Mouse (Mus musculus): ENCODE data around the gene Dock10. TPM values are rescaled to one million over a fixed set of nuclear protein-coding genes. Genes with fewer than 3 reads are reported as not detected.

The Dock10 gene
- polyA plus RNA-seq, 1 experiment from 2014 or later: 2.2 TPM

DNA sequence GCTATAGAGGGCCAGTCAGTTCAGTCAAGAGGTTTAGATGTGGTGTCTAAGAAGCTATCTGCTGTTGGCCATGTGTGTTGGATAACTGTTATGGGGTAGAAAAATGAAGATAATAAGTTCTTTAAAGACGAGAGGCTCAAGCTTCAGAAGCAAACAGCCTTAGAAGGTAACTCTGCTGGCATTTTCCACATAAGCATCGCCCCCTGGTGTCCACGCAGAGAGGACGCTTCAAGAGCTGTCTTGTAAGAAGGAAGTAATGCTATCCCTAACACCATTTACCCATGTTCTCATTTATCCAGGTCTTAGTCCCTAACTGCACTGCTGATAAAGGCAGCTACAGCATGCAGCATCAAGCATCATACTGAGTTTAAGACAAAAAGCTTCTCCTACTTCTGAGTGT is 35.7 kb downstream of the Dock10 start:
- Histone ChIP-seq H3K27me3 (no peaks in the 10 kb centered on the region), H3K9me3 (replicated peaks) (no peaks in the 10 kb centered on the region), H3K9ac (no peak overlapping the region), H3K4me2 (no peak overlapping the region), H3K4me1 (replicated peaks) (no peaks in the 10 kb centered on the region), H3K4me3 (replicated peaks) (no peak overlapping the region), H3K36me3 (no peaks in the 10 kb centered on the region), H3K27ac (no peak overlapping the region)
- ATAC-seq (ENCODE audit: low read depth): no peak
- 16% methylated on average over 4 of the region's 4 CpGs for WGBS (ENCODE audit: insufficient replicate concordance)
- no peak for DNase-seq

DNA sequence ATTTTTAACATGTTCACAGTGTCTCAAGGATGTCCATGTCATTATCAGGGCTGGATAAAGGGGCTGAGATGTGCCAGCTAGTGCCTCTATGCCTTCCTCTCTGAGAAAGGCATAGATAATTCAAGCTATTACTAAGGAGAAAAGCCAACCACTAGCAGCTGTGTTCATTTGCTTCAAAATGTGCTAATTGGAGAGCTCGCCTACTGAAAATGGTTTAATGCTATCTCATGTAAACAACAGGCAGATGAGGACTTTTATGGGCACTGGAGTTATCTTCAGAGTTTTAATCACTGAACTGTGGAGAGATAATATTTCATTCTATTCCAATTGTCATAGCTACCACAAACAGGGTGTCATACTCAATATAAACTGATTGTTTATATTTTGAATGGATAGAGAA is 36.3 kb downstream of the Dock10 start:
- Histone ChIP-seq H3K27ac (no peak overlapping the region), H3K4me2 (no peak overlapping the region), H3K4me1 (replicated peaks) (no peaks in the 10 kb centered on the region), H3K36me3 (no peaks in the 10 kb centered on the region), H3K9ac (no peak overlapping the region), H3K9me3 (replicated peaks) (no peaks in the 10 kb centered on the region), H3K27me3 (no peaks in the 10 kb centered on the region), H3K4me3 (replicated peaks) (no peak overlapping the region)
- 34% methylated on average over 1 of the region's 1 CpGs for WGBS (ENCODE audit: insufficient replicate concordance)
- no peak for DNase-seq
- no peak for ATAC-seq (ENCODE audit: low read depth)

DNA sequence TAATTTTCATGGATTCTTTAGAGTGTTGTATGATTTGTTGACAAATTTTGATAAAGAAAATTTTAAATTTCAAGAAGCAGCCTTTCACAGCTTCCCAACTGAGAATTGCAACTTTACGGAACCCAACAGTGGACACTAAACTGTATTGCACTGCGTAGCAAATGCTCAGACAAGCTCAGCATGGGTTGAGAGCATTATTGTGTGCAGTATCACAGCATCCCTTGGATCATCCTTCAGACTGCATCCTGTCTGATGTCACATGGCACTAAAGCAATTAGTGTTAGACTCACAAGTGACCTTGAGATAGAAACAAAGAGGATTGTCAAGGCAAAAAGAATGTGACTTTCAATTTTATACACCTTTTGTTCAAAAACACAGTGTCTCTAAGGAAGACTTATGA is 37.1 kb downstream of the Dock10 start:
- Histone ChIP-seq H3K4me1 (replicated peaks) (no peaks in the 10 kb centered on the region), H3K9ac (no peak overlapping the region), H3K27ac (no peak overlapping the region), H3K4me2 (no peak overlapping the region), H3K27me3 (no peaks in the 10 kb centered on the region), H3K9me3 (replicated peaks) (no peaks in the 10 kb centered on the region), H3K36me3 (no peaks in the 10 kb centered on the region), H3K4me3 (replicated peaks) (no peak overlapping the region)
- WGBS (ENCODE audit: insufficient replicate concordance): 78% methylated on average over 2 of the region's 2 CpGs
- DNase-seq (no peak), ATAC-seq (ENCODE audit: low read depth) (no peak)

DNA sequence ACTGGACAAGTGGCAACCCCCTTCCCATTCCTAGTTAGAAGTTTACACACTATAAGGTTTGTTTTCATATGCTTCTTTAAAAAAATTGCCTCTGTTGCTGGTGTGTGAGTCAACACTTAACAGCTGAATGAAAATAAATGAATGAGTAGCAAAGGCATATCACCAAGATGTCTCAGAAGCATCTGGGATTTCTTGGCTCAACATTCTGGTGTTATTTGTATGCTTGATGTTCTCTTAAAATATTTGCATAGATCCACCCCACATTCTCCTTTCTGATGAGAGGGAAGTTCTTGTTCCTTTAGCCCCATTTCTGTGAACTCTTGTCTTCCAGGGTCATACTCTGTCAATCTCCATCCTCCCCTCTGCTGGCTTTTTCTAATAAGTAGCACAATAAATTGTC is 38.2 kb downstream of the Dock10 start:
- Histone ChIP-seq H3K9ac (no peak overlapping the region), H3K4me1 (replicated peaks) (no peaks in the 10 kb centered on the region), H3K36me3 (no peaks in the 10 kb centered on the region), H3K4me2 (no peak overlapping the region), H3K27me3 (no peaks in the 10 kb centered on the region), H3K4me3 (replicated peaks) (no peak overlapping the region), H3K9me3 (replicated peaks) (no peaks in the 10 kb centered on the region), H3K27ac (no peak overlapping the region)
- DNase-seq (no peak), ATAC-seq (ENCODE audit: low read depth) (no peak)

GRCm38 (mm10) chr1:80719436-80719835 is 38.9 kb downstream of the Dock10 start:
- WGBS (ENCODE audit: insufficient replicate concordance): 56% methylated on average over 6 of the region's 6 CpGs
- H3K27ac ChIP-seq: no peak overlapping the region
- H3K9ac ChIP-seq: no peak overlapping the region
- DNase-seq (no peak), ATAC-seq (ENCODE audit: low read depth) (no peak)
- H3K4me1 ChIP-seq (replicated peaks): no peaks in the 10 kb centered on the region
- H3K4me3 ChIP-seq (replicated peaks): no peak overlapping the region
- H3K4me2 ChIP-seq: no peak overlapping the region
- no peaks in the 10 kb centered on the region for H3K9me3 ChIP-seq (replicated peaks)
- no peaks in the 10 kb centered on the region for H3K27me3 ChIP-seq
- H3K36me3 ChIP-seq: no peaks in the 10 kb centered on the region

- no peak for ATAC-seq (ENCODE audit: low read depth)
Observed at GRCm38 (mm10) chr1:80718666-80719065, 39.7 kb downstream of the Dock10 start.

DNA sequence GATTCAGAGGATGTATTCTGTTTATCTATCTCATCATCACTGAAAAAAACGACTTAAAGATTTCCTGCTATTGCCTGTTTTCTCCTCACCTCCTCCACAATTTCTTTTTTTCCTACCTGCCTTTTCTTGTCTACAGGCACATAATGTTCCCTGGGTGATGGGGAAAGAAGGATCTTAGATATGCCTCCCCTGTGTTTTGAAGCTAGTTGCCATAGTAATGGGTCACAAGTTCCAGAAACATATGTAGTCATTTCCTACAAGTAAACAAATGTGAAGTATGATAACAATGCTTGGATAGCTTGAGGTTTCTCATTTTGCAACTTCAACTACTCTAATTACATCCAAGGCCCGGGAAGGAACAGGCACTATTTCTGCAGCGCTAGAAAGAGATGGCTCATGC is 42.4 kb downstream of the Dock10 start:
- H3K27ac ChIP-seq: no peak overlapping the region
- H3K27me3 ChIP-seq: no peaks in the 10 kb centered on the region
- H3K9me3 ChIP-seq (replicated peaks): no peaks in the 10 kb centered on the region
- no peaks in the 10 kb centered on the region for H3K36me3 ChIP-seq
- no peak overlapping the region for H3K4me3 ChIP-seq (replicated peaks)
- no peak for ATAC-seq (ENCODE audit: low read depth)
- H3K4me1 ChIP-seq (replicated peaks): no peaks in the 10 kb centered on the region
- DNase-seq: no peak
- H3K4me2 ChIP-seq: no peak overlapping the region
- WGBS (ENCODE audit: insufficient replicate concordance): 53% methylated on average over 3 of the region's 3 CpGs
- H3K9ac ChIP-seq: no peak overlapping the region

More at GRCm38 (mm10) chr1:80718666-80719065, 39.7 kb downstream of the Dock10 start:
- Histone ChIP-seq H3K9me3 (replicated peaks) (no peaks in the 10 kb centered on the region), H3K4me2 (no peak overlapping the region), H3K4me1 (replicated peaks) (no peaks in the 10 kb centered on the region), H3K36me3 (no peaks in the 10 kb centered on the region), H3K9ac (no peak overlapping the region), H3K4me3 (replicated peaks) (no peak overlapping the region), H3K27ac (no peak overlapping the region), H3K27me3 (no peaks in the 10 kb centered on the region)
- WGBS (ENCODE audit: insufficient replicate concordance): 54% methylated on average over 1 of the region's 1 CpGs
- no peak for DNase-seq

DNA sequence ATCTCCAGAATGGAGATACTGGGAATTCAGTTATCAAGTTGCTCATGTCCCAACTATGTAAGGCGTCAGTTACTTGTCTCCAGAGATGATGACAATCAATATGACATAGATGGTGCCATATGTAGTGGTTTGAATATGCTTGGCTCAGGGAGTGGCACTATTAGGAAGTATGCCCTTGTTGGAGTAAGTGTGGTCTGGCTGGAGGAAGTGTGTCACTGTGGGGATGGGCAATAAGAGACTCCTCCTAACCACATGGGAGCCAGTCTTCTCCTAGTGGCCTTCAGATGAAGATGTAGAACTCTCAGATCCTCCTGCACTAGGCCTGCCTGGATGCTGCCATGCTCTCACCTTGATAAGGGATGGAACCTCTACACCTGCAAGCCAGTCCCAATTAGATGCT is 44.4 kb downstream of the Dock10 start:
- 53% methylated on average over 1 of the region's 1 CpGs for WGBS (ENCODE audit: insufficient replicate concordance)
- Histone ChIP-seq H3K9ac (no peak overlapping the region), H3K9me3 (replicated peaks) (no peaks in the 10 kb centered on the region), H3K4me2 (no peak overlapping the region), H3K27ac (no peak overlapping the region), H3K4me3 (replicated peaks) (no peak overlapping the region), H3K4me1 (replicated peaks) (no peaks in the 10 kb centered on the region), H3K36me3 (no peaks in the 10 kb centered on the region), H3K27me3 (no peaks in the 10 kb centered on the region)
- no peak for ATAC-seq (ENCODE audit: low read depth)
- DNase-seq: no peak

DNA sequence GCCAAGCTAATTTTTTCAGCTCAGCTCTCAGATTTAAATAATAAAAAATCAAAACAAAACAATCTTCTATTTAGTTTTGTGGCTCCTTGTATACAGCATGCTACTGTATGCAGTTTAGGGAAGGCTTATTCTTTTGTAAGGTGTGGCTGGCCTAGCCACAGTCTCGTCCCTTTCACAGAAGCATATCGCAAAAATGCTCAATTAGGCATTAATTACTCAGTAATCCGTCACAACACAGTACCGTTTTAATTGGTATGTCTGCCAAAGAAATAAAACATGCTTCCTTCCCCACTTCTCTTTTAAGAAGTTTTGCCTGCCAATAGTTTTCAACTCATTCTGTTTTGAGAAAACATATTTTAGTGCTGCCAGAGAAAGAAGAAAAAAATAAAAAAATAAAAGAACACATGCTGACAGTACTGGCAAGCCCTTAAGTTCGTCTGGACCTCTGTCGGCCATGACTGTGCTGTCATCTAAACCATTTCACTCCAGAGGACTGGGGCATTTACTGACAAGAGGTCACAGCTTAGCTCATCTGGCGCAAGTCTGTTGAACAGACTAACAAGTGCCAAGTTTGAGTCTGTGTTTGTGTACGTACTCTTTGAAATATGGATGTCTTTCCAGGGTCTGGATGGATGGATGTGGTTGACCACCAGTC is 47.6 kb downstream of the Dock10 start:
- no peak for ATAC-seq (ENCODE audit: low read depth)
- H3K4me3 ChIP-seq (replicated peaks): no peak overlapping the region
- no peak overlapping the region for H3K9ac ChIP-seq
- H3K27ac ChIP-seq: no peak overlapping the region
- WGBS (ENCODE audit: insufficient replicate concordance): 67% methylated on average over 8 of the region's 8 CpGs
- no peaks in the 10 kb centered on the region for H3K27me3 ChIP-seq
- no peak for DNase-seq
- no peaks in the 10 kb centered on the region for H3K9me3 ChIP-seq (replicated peaks)
- no peak overlapping the region for H3K4me2 ChIP-seq
- no peaks in the 10 kb centered on the region for H3K4me1 ChIP-seq (replicated peaks)
- H3K36me3 ChIP-seq: no peaks in the 10 kb centered on the region

DNA sequence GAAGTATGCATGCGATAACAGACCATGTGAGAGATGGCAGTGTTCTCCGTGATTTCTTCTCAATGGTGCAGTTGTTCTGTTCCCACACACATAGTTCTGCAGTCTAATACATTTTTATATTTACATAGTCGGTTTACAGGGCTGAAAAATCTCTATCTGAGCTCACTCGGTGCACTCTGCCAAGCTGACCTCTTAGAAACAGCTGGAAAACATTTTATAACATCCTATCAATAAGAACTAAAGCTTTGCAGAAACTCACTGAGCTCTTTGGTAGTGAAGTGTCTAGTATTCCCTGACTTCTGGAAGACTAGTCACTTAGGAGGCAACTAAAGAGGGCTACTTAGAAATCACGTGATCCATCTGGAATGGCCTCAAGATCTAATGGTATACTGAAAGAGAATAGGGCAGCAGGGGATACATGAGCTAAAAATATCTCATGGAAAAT is 48.2 kb downstream of the Dock10 start:
- WGBS (ENCODE audit: insufficient replicate concordance): 51% methylated on average over 5 of the region's 5 CpGs
- no peak overlapping the region for H3K4me3 ChIP-seq (replicated peaks)
- H3K4me1 ChIP-seq (replicated peaks): no peaks in the 10 kb centered on the region
- no peak overlapping the region for H3K27ac ChIP-seq
- no peak overlapping the region for H3K9ac ChIP-seq
- no peak overlapping the region for H3K4me2 ChIP-seq
- DNase-seq: no peak
- no peak for ATAC-seq (ENCODE audit: low read depth)
- no peaks in the 10 kb centered on the region for H3K36me3 ChIP-seq
- H3K9me3 ChIP-seq (replicated peaks): no peaks in the 10 kb centered on the region
- H3K27me3 ChIP-seq: no peaks in the 10 kb centered on the region

- ATAC-seq (ENCODE audit: low read depth) (no peak), DNase-seq (no peak)
- no peaks in the 10 kb centered on the region for H3K9me3 ChIP-seq (replicated peaks)
- H3K27me3 ChIP-seq: no peaks in the 10 kb centered on the region
- no peak overlapping the region for H3K9ac ChIP-seq
- H3K27ac ChIP-seq: no peak overlapping the region
- no peaks in the 10 kb centered on the region for H3K36me3 ChIP-seq
- no peaks in the 10 kb centered on the region for H3K4me1 ChIP-seq (replicated peaks)
- no peak overlapping the region for H3K4me3 ChIP-seq (replicated peaks)
- 71% methylated on average over 14 of the region's 14 CpGs for WGBS (ENCODE audit: insufficient replicate concordance)
- no peak overlapping the region for H3K4me2 ChIP-seq
Observed at GRCm38 (mm10) chr1:80709299-80709698, 49.0 kb downstream of the Dock10 start.

- H3K9ac ChIP-seq: no peak overlapping the region
- no peaks in the 10 kb centered on the region for H3K36me3 ChIP-seq
- ATAC-seq (ENCODE audit: low read depth) (no peak), DNase-seq (no peak)
- H3K27me3 ChIP-seq: no peaks in the 10 kb centered on the region
- no peak overlapping the region for H3K4me2 ChIP-seq
- H3K4me3 ChIP-seq (replicated peaks): no peak overlapping the region
- no peaks in the 10 kb centered on the region for H3K9me3 ChIP-seq (replicated peaks)
- no peak overlapping the region for H3K27ac ChIP-seq
- WGBS (ENCODE audit: insufficient replicate concordance): 62% methylated on average over 1 of the region's 1 CpGs
- no peaks in the 10 kb centered on the region for H3K4me1 ChIP-seq (replicated peaks)
Observed at GRCm38 (mm10) chr1:80703279-80703678, 55.0 kb downstream of the Dock10 start.

All from liver, embryonic 13.5 days (tissue).